Mouse (Mus musculus) retina, postnatal 7 days (tissue): ENCODE measurements at regions not wholly inside any gene's neighbourhood (a gene's known extent, or its start where the extent isn't known, plus 50 kb on each side); places are given as distances from the start of the nearest gene placed in this dataset.

Experiments
- DNase-seq: peaks from one replicate; pipeline ENCODE4 v3.0.0-alpha.2; 2012; ENCODE audit warnings: low read depth, low spot score

GRCm38 (mm10) chr12:96617226-96617625, 925.2 kb downstream of the Flrt2 start:
- DNase-seq = no peak
